Mouse (Mus musculus) MEL (cell line): ENCODE measurements at regions not wholly inside any gene's neighbourhood (a gene's known extent, or its start where the extent isn't known, plus 50 kb on each side); places are given as distances from the start of the nearest gene placed in this dataset.

Experiments
- CTCF ChIP-seq, 3 experiments: IDR thresholded peaks in 2 of 3; conservative IDR thresholded peaks in 1 of 3; 2 replicates each; pipeline ENCODE4 v1.5.1; 2011 to 2012; ENCODE audit warnings: low read length in 3 of 3, low read depth in 2 of 3, mild to moderate bottlenecking in 2 of 3, improper control_type of control experiment in 1 of 3, inconsistent platforms in 1 of 3, mixed read lengths in 1 of 3, moderate library complexity in 1 of 3; ENCODE audit not compliant: control insufficient read depth in 1 of 3, insufficient read depth in 1 of 3, poor library complexity in 1 of 3, severe bottlenecking in 1 of 3
- EP300 ChIP-seq, 2 experiments: IDR thresholded peaks; 2 replicates each; pipeline ENCODE4 v1.6.1; 2011; ENCODE audit warnings: improper control_type of control experiment in 2 of 2, low read length in 2 of 2, low read depth in 1 of 2, mild to moderate bottlenecking in 1 of 2
- HCFC1 ChIP-seq: IDR thresholded peaks from 2 replicates; pipeline ENCODE4 v1.6.1; 2012; ENCODE audit warnings: low read depth, mild to moderate bottlenecking, inconsistent platforms, low read length, improper control_type of control experiment, moderate library complexity
- MAFK ChIP-seq: IDR thresholded peaks from 2 replicates; pipeline ENCODE4 v1.6.1; 2011; ENCODE audit warnings: low read depth, mild to moderate bottlenecking, low read length, improper control_type of control experiment, borderline replicate concordance
- MAX ChIP-seq: IDR thresholded peaks from 2 replicates; pipeline ENCODE4 v1.6.1; 2011; ENCODE audit warnings: low read length, improper control_type of control experiment
- MAZ ChIP-seq: IDR thresholded peaks from 2 replicates; pipeline ENCODE4 v1.6.1; 2012; ENCODE audit warnings: low read depth, mild to moderate bottlenecking, inconsistent platforms, low read length, improper control_type of control experiment
- MEF2A ChIP-seq: IDR thresholded peaks from 2 replicates; pipeline ENCODE4 v1.6.1; 2014; ENCODE audit warnings: low read depth, mild to moderate bottlenecking, inconsistent platforms, low read length, improper control_type of control experiment; ENCODE audit not compliant: poor library complexity, insufficient replicate concordance, severe bottlenecking; ENCODE audit errors: extremely low read depth
- POLR2A ChIP-seq, 2 experiments: IDR thresholded peaks; 2 replicates each; pipeline ENCODE4 v1.6.1; 2011 to 2012; ENCODE audit warnings: low read length in 2 of 2, mild to moderate bottlenecking in 2 of 2, control low read depth in 1 of 2, improper control_type of control experiment in 1 of 2, low read depth in 1 of 2, moderate library complexity in 1 of 2; ENCODE audit not compliant: control insufficient read depth in 1 of 2, insufficient read depth in 1 of 2, poor library complexity in 1 of 2
- TAL1 ChIP-seq: IDR thresholded peaks from 2 replicates; pipeline ENCODE4 v1.6.1; 2012; ENCODE audit warnings: mild to moderate bottlenecking, inconsistent platforms, low read length, moderate library complexity, mixed read lengths
- ZMIZ1 ChIP-seq: IDR thresholded peaks from 2 replicates; pipeline ENCODE4 v1.6.1; 2012; ENCODE audit warnings: low read depth, mild to moderate bottlenecking, inconsistent platforms, low read length, improper control_type of control experiment, moderate library complexity

GRCm38 (mm10) chr13:82420966-82421365 is 638.1 kb downstream of the Cetn3 start:
- TF ChIP-seq MAFK (no peak), CTCF (IDR thresholded peaks at IDR 0.05 in 2 of 3, conservative IDR thresholded peaks at IDR 0.05 in 1 of 3; ENCODE audit: control insufficient read depth in 1 of 3, insufficient read depth in 1 of 3, low read depth in 2 of 3, low read length in 3 of 3, poor library complexity in 1 of 3, severe bottlenecking in 1 of 3) (no peak), TAL1 (no peak), ZMIZ1 (no peak), MEF2A (no peak), POLR2A (IDR thresholded peaks at IDR 0.05; ENCODE audit: control insufficient read depth in 1 of 2, insufficient read depth in 1 of 2, low read depth in 1 of 2, low read length in 2 of 2, poor library complexity in 1 of 2) (no peak), MAZ (no peak), MAX (no peak), EP300 (IDR thresholded peaks at IDR 0.05; ENCODE audit: low read depth in 1 of 2, low read length in 2 of 2) (no peak), HCFC1 (no peak)
